Mouse (Mus musculus) MEL (cell line): ENCODE measurements around the gene Prcc. TPM values are rescaled to one million over a fixed set of nuclear protein-coding genes. Genes with fewer than 3 reads are reported as not detected.

Source experiments
- DNase-seq: peaks from one replicate; pipeline ENCODE4 v3.0.0; 2011; ENCODE audit warnings: low read depth, low spot score
- H3K27ac ChIP-seq: 2 replicates; pipeline ENCODE4 v1.5.1; 2012; ENCODE audit warnings: low read depth, mild to moderate bottlenecking, control low read depth, low read length, moderate library complexity; ENCODE audit not compliant: control insufficient read depth
- H3K27me3 ChIP-seq, 2 experiments: fragments of 150-350 bp in 1 of 2; sonication (generic) in 1 of 2; 2 replicates each; pipeline ENCODE4 v1.6.1; 2012; ENCODE audit warnings: low read length in 2 of 2, mild to moderate bottlenecking in 2 of 2, improper control_type of control experiment in 1 of 2, moderate library complexity in 1 of 2; ENCODE audit not compliant: insufficient read depth in 2 of 2, control insufficient read depth in 1 of 2
- H3K36me3 ChIP-seq, 2 experiments: 2 replicates each; pipeline ENCODE4 v1.6.1; 2012 to 2014; ENCODE audit warnings: low read length in 2 of 2, improper control_type of control experiment in 1 of 2, inconsistent platforms in 1 of 2, mild to moderate bottlenecking in 1 of 2; ENCODE audit not compliant: insufficient read depth in 2 of 2, control insufficient read depth in 1 of 2
- H3K4me1 ChIP-seq, 2 experiments: fragments of 150-350 bp in 1 of 2; sonication (generic) in 1 of 2; 2 replicates each; pipeline ENCODE4 v1.6.1; 2012; ENCODE audit warnings: low read length in 2 of 2, improper control_type of control experiment in 1 of 2, mild to moderate bottlenecking in 1 of 2; ENCODE audit not compliant: insufficient read depth in 2 of 2, control insufficient read depth in 1 of 2
- H3K4me3 ChIP-seq, 2 experiments: fragments of 150-350 bp in 1 of 2; sonication (generic) in 1 of 2; 2 replicates each; pipeline ENCODE4 v1.5.1; 2012; ENCODE audit warnings: low read depth in 2 of 2, low read length in 2 of 2, mild to moderate bottlenecking in 2 of 2, moderate library complexity in 2 of 2, control low read depth in 1 of 2, improper control_type of control experiment in 1 of 2; ENCODE audit not compliant: control insufficient read depth in 1 of 2, insufficient read depth in 1 of 2
- H3K79me2 ChIP-seq: 2 replicates; pipeline ENCODE4 v1.6.1; 2012; ENCODE audit warnings: mild to moderate bottlenecking, low read length, moderate library complexity; ENCODE audit not compliant: control insufficient read depth, poor library complexity, insufficient read depth
- H3K9ac ChIP-seq: 2 replicates; pipeline ENCODE4 v1.6.1; 2012; ENCODE audit warnings: low read depth, mild to moderate bottlenecking, control low read depth, low read length, moderate library complexity; ENCODE audit not compliant: control insufficient read depth, poor library complexity, severe bottlenecking
- H3K9me3 ChIP-seq: fragments of 150-350 bp; sonication (generic); replicated peaks from 2 replicates; pipeline ENCODE4 v1.6.1; 2012; ENCODE audit warnings: mild to moderate bottlenecking, low read length, improper control_type of control experiment, moderate library complexity; ENCODE audit not compliant: insufficient read depth
- CHD1 ChIP-seq: IDR thresholded peaks from 2 replicates; pipeline ENCODE4 v1.6.1; 2012; ENCODE audit warnings: low read depth, mild to moderate bottlenecking, inconsistent platforms, low read length, improper control_type of control experiment
- E2F4 ChIP-seq: IDR thresholded peaks from 2 replicates; pipeline ENCODE4 v1.6.1; 2011; ENCODE audit warnings: low read depth, low read length, improper control_type of control experiment, borderline replicate concordance
- GATA1 ChIP-seq: IDR thresholded peaks from 2 replicates; pipeline ENCODE4 v1.6.1; 2011; ENCODE audit warnings: low read depth, low read length, improper control_type of control experiment
- HCFC1 ChIP-seq: IDR thresholded peaks from 2 replicates; pipeline ENCODE4 v1.6.1; 2012; ENCODE audit warnings: low read depth, mild to moderate bottlenecking, inconsistent platforms, low read length, improper control_type of control experiment, moderate library complexity
- MAFK ChIP-seq: IDR thresholded peaks from 2 replicates; pipeline ENCODE4 v1.6.1; 2011; ENCODE audit warnings: low read depth, mild to moderate bottlenecking, low read length, improper control_type of control experiment, borderline replicate concordance
- MAX ChIP-seq: IDR thresholded peaks from 2 replicates; pipeline ENCODE4 v1.6.1; 2011; ENCODE audit warnings: low read length, improper control_type of control experiment
- MAZ ChIP-seq: IDR thresholded peaks from 2 replicates; pipeline ENCODE4 v1.6.1; 2012; ENCODE audit warnings: low read depth, mild to moderate bottlenecking, inconsistent platforms, low read length, improper control_type of control experiment
- MEF2A ChIP-seq: IDR thresholded peaks from 2 replicates; pipeline ENCODE4 v1.6.1; 2014; ENCODE audit warnings: low read depth, mild to moderate bottlenecking, inconsistent platforms, low read length, improper control_type of control experiment; ENCODE audit not compliant: poor library complexity, insufficient replicate concordance, severe bottlenecking; ENCODE audit errors: extremely low read depth
- NELFE ChIP-seq: IDR thresholded peaks from 2 replicates; pipeline ENCODE4 v1.6.1; 2011; ENCODE audit warnings: low read depth, low read length, improper control_type of control experiment
- NRF1 ChIP-seq: IDR thresholded peaks from 2 replicates; pipeline ENCODE4 v1.6.1; 2014; ENCODE audit warnings: low read depth, mild to moderate bottlenecking, inconsistent platforms, low read length, improper control_type of control experiment, moderate library complexity; ENCODE audit not compliant: poor library complexity, insufficient read depth, severe bottlenecking
- POLR2A ChIP-seq, 2 experiments: IDR thresholded peaks; 2 replicates each; pipeline ENCODE4 v1.6.1; 2011 to 2012; ENCODE audit warnings: low read length in 2 of 2, mild to moderate bottlenecking in 2 of 2, control low read depth in 1 of 2, improper control_type of control experiment in 1 of 2, low read depth in 1 of 2, moderate library complexity in 1 of 2; ENCODE audit not compliant: control insufficient read depth in 1 of 2, insufficient read depth in 1 of 2, poor library complexity in 1 of 2
- POLR2AphosphoS5 ChIP-seq: IDR thresholded peaks from 2 replicates; pipeline ENCODE4 v1.6.1; 2012; ENCODE audit warnings: low read depth, borderline replicate concordance, mild to moderate bottlenecking, inconsistent platforms, low read length, moderate library complexity, mixed read lengths
- RCOR1 ChIP-seq: IDR thresholded peaks from 2 replicates; pipeline ENCODE4 v1.6.1; 2012; ENCODE audit warnings: low read depth, mild to moderate bottlenecking, inconsistent platforms, low read length, improper control_type of control experiment
- SMC3 ChIP-seq: IDR thresholded peaks from 2 replicates; pipeline ENCODE4 v1.6.1; 2011; ENCODE audit warnings: low read depth, low read length, improper control_type of control experiment
- TAL1 ChIP-seq: IDR thresholded peaks from 2 replicates; pipeline ENCODE4 v1.6.1; 2012; ENCODE audit warnings: mild to moderate bottlenecking, inconsistent platforms, low read length, moderate library complexity, mixed read lengths
- TBP ChIP-seq: IDR thresholded peaks from 2 replicates; pipeline ENCODE4 v1.8.0; 2011; ENCODE audit warnings: low read depth, low read length, improper control_type of control experiment
- USF1 ChIP-seq: IDR thresholded peaks from 2 replicates; pipeline ENCODE4 v1.6.1; 2014; ENCODE audit warnings: low read depth, mild to moderate bottlenecking, inconsistent platforms, low read length, improper control_type of control experiment, moderate library complexity
- ZMIZ1 ChIP-seq: IDR thresholded peaks from 2 replicates; pipeline ENCODE4 v1.6.1; 2012; ENCODE audit warnings: low read depth, mild to moderate bottlenecking, inconsistent platforms, low read length, improper control_type of control experiment, moderate library complexity
- ZNF384 ChIP-seq: IDR thresholded peaks from 2 replicates; pipeline ENCODE4 v1.6.1; 2012; ENCODE audit warnings: low read depth, mild to moderate bottlenecking, inconsistent platforms, low read length, improper control_type of control experiment
- polyA plus RNA-seq, 2 experiments: library from polyadenylated mRNA; stranded (reverse) in 1 of 2; unstranded in 1 of 2; fragments of >175 nt in 1 of 2; fragments of >200 nt in 1 of 2; gene quantifications; 2 replicates each; pipeline versions ENCODE4 v1.2.1 to v1.2.4; 2012; ENCODE audit warnings: low replicate concordance in 2 of 2, low read depth in 1 of 2; ENCODE audit not compliant: insufficient read length in 2 of 2, insufficient read depth in 1 of 2, missing spikeins in 1 of 2
- total RNA-seq: library from RNA; depleted of rRNA; stranded (reverse); fragments of 300-350 nt; gene quantifications from 2 replicates; pipeline ENCODE4 v1.2.3, GENCODE M21; 2012

Gene Prcc
- total and polyA plus RNA-seq, 3 experiments = 47.0 to 65.9 TPM; not detected in 1

GRCm38 (mm10) chr3:87849117-87849516, 36.3 kb downstream of the Prcc start:
- H3K4me1 ChIP-seq = no peaks in the 10 kb centered on the region
- TF ChIP-seq ZNF384 (no peak), SMC3 (no peak), MAFK (no peak)
- peaks cover 2 to 6% of the 10 kb centered on the region in 2 experiments; a peak in 1 of 4 replicates for H3K27me3 ChIP-seq
- no peak overlapping the region for H3K4me3 ChIP-seq
- H3K27ac ChIP-seq = no peak overlapping the region
- no peaks in the 10 kb centered on the region for H3K36me3 ChIP-seq
- no peak for DNase-seq
- H3K9me3 ChIP-seq = no peaks in the 10 kb centered on the region
- no peaks in the 10 kb centered on the region for H3K79me2 ChIP-seq
- H3K9ac ChIP-seq = no peak overlapping the region

DNA sequence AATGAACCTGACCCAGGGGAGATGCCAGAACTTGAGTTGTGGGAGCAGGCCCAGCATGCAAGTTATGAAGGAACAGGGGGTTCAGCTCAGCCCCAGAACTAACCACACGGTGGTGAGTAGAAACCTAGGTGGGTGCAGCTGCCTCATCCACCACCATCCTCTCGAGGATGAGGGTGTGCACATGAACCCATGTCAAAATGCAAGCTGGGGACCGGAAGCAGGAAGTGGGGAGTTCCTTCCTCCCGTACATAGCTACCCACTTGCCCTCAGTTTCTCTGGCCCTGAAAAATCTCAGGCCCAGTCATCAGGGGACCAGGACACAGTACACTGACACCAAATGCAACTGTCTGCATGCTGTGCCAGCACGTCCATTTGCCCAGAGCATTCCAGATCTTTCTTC, 37.7 kb downstream of the Prcc start:
- Histone ChIP-seq H3K9ac (no peak overlapping the region), H3K9me3 (no peaks in the 10 kb centered on the region), H3K79me2 (no peaks in the 10 kb centered on the region), H3K27ac (no peak overlapping the region), H3K4me1 (no peaks in the 10 kb centered on the region), H3K36me3 (no peaks in the 10 kb centered on the region), H3K27me3 (peaks cover 2 to 6% of the 10 kb centered on the region in 2 experiments; a peak in 2 of 4 replicates), H3K4me3 (no peak overlapping the region)
- DNase-seq = no peak
- TF ChIP-seq E2F4 (no peak), MAFK (no peak), CHD1 (no peak), NRF1 (no peak), TBP (no peak), MEF2A (no peak), USF1 (no peak), POLR2AphosphoS5 (no peak), RCOR1 (no peak), GATA1 (no peak), TAL1 (no peak), MAX (no peak), MAZ (no peak), ZMIZ1 (no peak), NELFE (no peak), HCFC1 (no peak), POLR2A (IDR thresholded peaks at IDR 0.05; ENCODE audit: control insufficient read depth in 1 of 2, insufficient read depth in 1 of 2, low read depth in 1 of 2, low read length in 2 of 2, poor library complexity in 1 of 2) (no peak)
